Mouse (Mus musculus): Measurements from ENCODE around the gene Glrx5.

The Glrx5 gene

GRCm38 (mm10) chr12:105073708-105074107, 41.2 kb downstream of the Glrx5 start:
- peak; percentile 18 for DNase-seq (ENCODE audit: low spot score)

- DNase-seq (ENCODE audit: low spot score) = no peak
These were observed 43.0 kb downstream of the Glrx5 start for GRCm38 (mm10) chr12:105075496-105075895.

GRCm38 (mm10) chr12:105076511-105076910, 44.0 kb downstream of the Glrx5 start:
- no peak for DNase-seq (ENCODE audit: low spot score)

- no peak for DNase-seq (ENCODE audit: low spot score)
These were observed 44.7 kb downstream of the Glrx5 start for GRCm38 (mm10) chr12:105077232-105077631.

GRCm38 (mm10) chr12:105084171-105084570, 51.7 kb downstream of the Glrx5 start:
- no peak for DNase-seq (ENCODE audit: low spot score)

- no peak for DNase-seq (ENCODE audit: low spot score)
These were observed 52.3 kb downstream of the Glrx5 start for GRCm38 (mm10) chr12:105084816-105085215.

GRCm38 (mm10) chr12:105085296-105085695, 52.8 kb downstream of the Glrx5 start:
- no peak for DNase-seq (ENCODE audit: low spot score)

- no peak for DNase-seq (ENCODE audit: low spot score)
These were observed 54.3 kb downstream of the Glrx5 start for GRCm38 (mm10) chr12:105086781-105087180.

GRCm38 (mm10) chr12:105087353-105087752, 54.9 kb downstream of the Glrx5 start:
- no peak for DNase-seq (ENCODE audit: low spot score)

GRCm38 (mm10) chr12:105089231-105089630, 56.7 kb downstream of the Glrx5 start:
- DNase-seq (ENCODE audit: low spot score) = no peak

GRCm38 (mm10) chr12:105091604-105092003, 59.1 kb downstream of the Glrx5 start:
- DNase-seq (ENCODE audit: low spot score) = no peak

All from ovary, postnatal 14 days (tissue).